Mouse (Mus musculus): ENCODE measurements around the gene Mn1. TPM values are rescaled to one million over a fixed set of nuclear protein-coding genes. Genes with fewer than 3 reads are reported as not detected.

Mn1 gene
- polyA plus RNA-seq, 1 experiment from 2014 or later, result 8.2 TPM

DNA sequence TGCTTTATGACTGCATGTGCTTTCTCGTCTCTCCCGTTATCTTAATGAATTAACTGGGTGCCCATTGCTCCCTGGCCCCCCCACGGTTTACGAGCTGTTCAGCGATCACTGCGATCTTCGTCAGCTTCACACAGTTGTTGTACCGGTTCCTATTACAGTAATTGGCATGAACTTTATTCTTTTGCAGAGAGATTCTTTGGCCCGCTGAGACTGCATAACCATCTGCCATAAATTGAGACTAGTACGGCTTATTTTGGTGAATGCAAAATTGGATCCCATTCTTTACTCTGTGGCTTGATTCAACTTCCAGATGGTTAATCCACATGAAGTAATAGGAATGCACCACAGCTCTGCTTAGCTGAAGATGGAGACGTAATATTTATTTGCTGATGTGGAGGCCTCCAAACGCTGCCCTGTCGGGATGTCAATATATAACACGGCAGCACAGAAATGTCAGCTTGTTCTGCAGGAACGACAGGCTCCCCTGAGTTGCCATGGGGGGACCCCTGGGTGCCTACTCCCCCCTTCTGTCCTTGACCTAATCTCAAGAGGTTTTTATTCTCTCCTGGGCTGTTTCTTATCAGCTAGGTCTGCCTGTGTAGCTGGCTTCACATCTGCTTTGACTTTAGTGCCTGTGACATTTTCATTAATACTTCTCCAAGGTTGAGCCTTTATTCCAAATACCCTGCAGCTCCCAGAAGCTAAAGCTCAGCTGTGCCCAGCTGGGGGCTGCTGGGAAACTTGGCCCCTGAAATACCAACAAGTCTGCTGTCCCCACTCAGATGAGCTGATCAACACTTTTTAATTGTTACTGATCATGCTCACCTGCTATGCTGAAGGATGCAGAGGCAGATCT lies 22.7 kb upstream of the Mn1 start:
- peaks cover 60% of the 10 kb centered on the region for H3K4me1 ChIP-seq
- WGBS, result 22% methylated on average over 15 of the region's 15 CpGs
- peak overlapping the region; percentile 31 for H3K4me3 ChIP-seq
- peak overlapping the region; percentile 50 for H3K9ac ChIP-seq
- ATAC-seq (ENCODE audit: extremely low read depth, insufficient number of reproducible peaks, low FRiP score, low TSS enrichment), result no peak
- no peaks in the 10 kb centered on the region for H3K9me3 ChIP-seq
- peaks cover 24% of the 10 kb centered on the region for H3K27me3 ChIP-seq (replicated peaks)
- H3K36me3 ChIP-seq, result 0 out of 2 replicates have a peak, but pooled peaks cover 4% of the 10 kb centered on the region
- H3K27ac ChIP-seq (replicated peaks), result 0 out of 2 replicates have a peak overlapping the region, but pooled peaks have one; percentile 13
- peak overlapping the region; percentile 66 for H3K4me2 ChIP-seq

DNA sequence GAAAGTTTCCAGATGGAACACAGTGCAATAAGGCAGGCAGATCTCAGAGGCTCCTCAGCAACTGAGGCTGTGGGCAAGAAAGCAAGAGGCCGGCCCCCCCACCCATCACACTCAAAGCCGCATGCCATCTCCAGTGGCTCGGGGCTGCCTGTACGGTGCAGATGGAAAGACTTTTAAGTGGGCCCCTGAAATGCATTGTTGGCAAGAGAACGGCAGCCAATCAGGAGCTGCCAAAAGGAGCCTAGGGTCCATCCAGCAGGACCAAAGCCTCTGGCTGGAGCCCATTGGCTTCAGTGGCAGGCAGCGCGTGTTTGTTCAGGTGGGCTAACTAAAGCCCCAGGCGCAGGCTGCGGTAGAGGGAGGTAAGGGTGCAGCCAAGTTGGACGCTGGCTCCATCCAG lies 21.4 kb upstream of the Mn1 start:
- no peak overlapping the region for H3K4me2 ChIP-seq
- H3K27ac ChIP-seq (replicated peaks), result no peak overlapping the region
- no peak overlapping the region for H3K9ac ChIP-seq
- H3K4me1 ChIP-seq, result peaks cover 51% of the 10 kb centered on the region
- H3K9me3 ChIP-seq, result no peaks in the 10 kb centered on the region
- no peak overlapping the region for H3K4me3 ChIP-seq
- 42% methylated on average over 10 of the region's 10 CpGs for WGBS
- no peaks in the 10 kb centered on the region for H3K36me3 ChIP-seq
- no peak for ATAC-seq (ENCODE audit: extremely low read depth, insufficient number of reproducible peaks, low FRiP score, low TSS enrichment)
- H3K27me3 ChIP-seq (replicated peaks), result peaks cover 34% of the 10 kb centered on the region

DNA sequence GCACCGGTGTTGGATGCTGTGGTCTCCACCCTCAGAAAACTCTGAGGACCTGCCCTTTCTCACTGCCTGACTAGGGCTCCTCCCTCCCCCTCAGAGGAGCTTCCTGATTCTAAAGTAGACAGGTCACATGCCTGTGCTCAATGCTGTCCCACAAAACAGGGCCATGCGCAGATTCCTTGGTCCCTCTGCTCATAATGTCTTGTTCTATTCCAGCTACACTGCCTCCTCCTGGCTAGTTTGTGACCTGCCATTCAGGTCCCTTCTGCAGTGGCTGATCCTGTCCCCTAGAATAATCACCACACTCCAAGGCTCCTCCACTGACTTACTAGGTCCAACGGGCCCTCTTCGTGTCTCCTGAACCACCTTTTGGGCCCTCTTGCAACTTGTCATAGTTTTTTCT lies 21.0 kb upstream of the Mn1 start:
- no peak overlapping the region for H3K4me2 ChIP-seq
- no peaks in the 10 kb centered on the region for H3K36me3 ChIP-seq
- peaks cover 36% of the 10 kb centered on the region for H3K27me3 ChIP-seq (replicated peaks)
- H3K4me1 ChIP-seq, result peaks cover 51% of the 10 kb centered on the region
- no peak overlapping the region for H3K9ac ChIP-seq
- 66% methylated on average over 4 of the region's 4 CpGs for WGBS
- no peak overlapping the region for H3K4me3 ChIP-seq
- no peaks in the 10 kb centered on the region for H3K9me3 ChIP-seq
- H3K27ac ChIP-seq (replicated peaks), result no peak overlapping the region
- ATAC-seq (ENCODE audit: extremely low read depth, insufficient number of reproducible peaks, low FRiP score, low TSS enrichment), result no peak

DNA sequence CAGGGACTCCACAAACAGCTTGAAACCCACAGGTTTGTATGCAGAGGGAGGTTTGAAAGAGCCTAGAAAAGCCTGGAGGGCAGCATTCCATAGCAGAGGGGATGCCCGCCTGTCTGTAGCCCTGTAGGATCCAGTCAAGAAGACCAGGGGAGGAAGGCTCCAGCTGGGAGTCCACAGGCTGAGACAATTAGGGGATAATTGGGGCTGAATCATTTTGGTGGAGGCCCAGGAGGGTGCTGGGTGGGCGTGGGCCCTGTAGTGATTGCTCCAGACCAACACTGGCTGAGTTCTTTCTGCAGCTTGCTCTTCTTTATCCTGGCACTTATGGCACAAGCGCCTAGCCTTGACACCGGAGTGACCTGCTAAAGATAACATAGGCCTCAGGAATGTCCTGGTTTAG lies 18.7 kb upstream of the Mn1 start:
- H3K36me3 ChIP-seq, result no peaks in the 10 kb centered on the region
- no peak overlapping the region for H3K4me3 ChIP-seq
- no peak overlapping the region for H3K27ac ChIP-seq (replicated peaks)
- ATAC-seq (ENCODE audit: extremely low read depth, insufficient number of reproducible peaks, low FRiP score, low TSS enrichment), result no peak
- H3K9me3 ChIP-seq, result no peaks in the 10 kb centered on the region
- WGBS, result 39% methylated on average over 4 of the region's 4 CpGs
- H3K27me3 ChIP-seq (replicated peaks), result peaks cover 36% of the 10 kb centered on the region
- H3K4me1 ChIP-seq, result peaks cover 49% of the 10 kb centered on the region
- H3K4me2 ChIP-seq, result no peak overlapping the region
- H3K9ac ChIP-seq, result no peak overlapping the region

DNA sequence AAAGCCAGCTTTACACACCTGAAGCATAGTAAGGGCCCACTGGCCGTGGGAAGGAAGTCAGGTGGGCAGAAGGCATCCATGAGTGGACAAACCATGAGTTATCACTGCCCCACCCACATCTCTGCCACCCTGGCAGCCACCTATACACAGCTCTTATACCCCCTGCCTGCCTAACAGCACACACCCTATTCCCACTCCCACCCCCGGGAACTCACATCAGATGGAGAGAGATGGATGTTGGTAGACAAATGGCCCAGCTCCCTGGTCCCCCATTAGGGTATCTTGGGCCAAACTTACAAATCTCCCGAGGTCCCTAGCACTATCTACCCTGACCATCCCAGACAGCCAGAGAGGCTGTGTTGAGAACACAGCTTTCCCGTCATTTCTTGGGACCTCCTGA lies 17.9 kb upstream of the Mn1 start:
- no peaks in the 10 kb centered on the region for H3K36me3 ChIP-seq
- no peak overlapping the region for H3K4me3 ChIP-seq
- H3K9me3 ChIP-seq, result no peaks in the 10 kb centered on the region
- H3K9ac ChIP-seq, result no peak overlapping the region
- ATAC-seq (ENCODE audit: extremely low read depth, insufficient number of reproducible peaks, low FRiP score, low TSS enrichment), result no peak
- peaks cover 37% of the 10 kb centered on the region for H3K27me3 ChIP-seq (replicated peaks)
- H3K4me1 ChIP-seq, result peaks cover 41% of the 10 kb centered on the region
- 50% methylated on average over 4 of the region's 4 CpGs for WGBS
- no peak overlapping the region for H3K27ac ChIP-seq (replicated peaks)
- no peak overlapping the region for H3K4me2 ChIP-seq

DNA sequence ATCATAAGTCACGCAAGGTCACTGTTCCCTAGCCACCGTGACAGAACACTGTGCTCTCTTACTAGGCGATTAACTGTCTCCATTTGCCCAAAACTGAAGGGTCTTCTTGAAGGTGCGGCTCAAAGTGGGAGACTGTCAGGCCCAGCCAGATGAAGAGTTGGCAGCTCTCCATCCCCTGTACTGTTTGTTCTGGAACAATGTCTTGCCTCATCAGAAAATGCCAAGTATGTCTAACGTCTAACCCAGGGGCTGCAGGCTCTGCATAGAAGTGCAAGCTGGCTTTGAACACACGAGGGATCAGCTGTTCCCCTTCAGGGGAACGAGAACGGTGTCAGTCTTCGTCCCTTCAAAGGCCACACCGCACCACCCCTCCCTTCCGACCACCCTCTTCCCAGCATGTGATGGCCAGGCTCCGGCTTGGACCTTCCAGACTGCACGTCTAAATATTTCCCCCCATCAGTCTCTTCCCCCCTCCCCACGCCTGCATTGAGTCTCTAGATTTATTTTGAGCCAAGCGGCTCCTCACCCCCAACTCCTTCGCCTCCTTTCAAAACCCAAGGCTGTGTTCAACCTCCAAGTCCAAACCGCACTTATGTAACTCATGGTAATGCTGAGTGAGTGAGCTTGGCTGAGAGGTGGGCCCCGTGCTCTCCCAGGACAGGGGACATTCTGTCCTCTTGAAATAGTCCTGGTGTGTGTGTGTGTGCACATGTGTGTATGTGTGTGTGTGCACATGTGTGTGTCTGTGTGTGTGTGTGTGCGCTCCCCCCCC lies 15.1 kb upstream of the Mn1 start:
- Histone ChIP-seq H3K27ac (replicated peaks) (no peak overlapping the region), H3K9ac (no peak overlapping the region), H3K4me1 (peaks cover 19% of the 10 kb centered on the region), H3K4me3 (no peak overlapping the region), H3K4me2 (no peak overlapping the region), H3K9me3 (no peaks in the 10 kb centered on the region), H3K27me3 (replicated peaks) (peaks cover 42% of the 10 kb centered on the region), H3K36me3 (no peaks in the 10 kb centered on the region)
- WGBS, result 72% methylated on average over 19 of the region's 19 CpGs
- no peak for ATAC-seq (ENCODE audit: extremely low read depth, insufficient number of reproducible peaks, low FRiP score, low TSS enrichment)

DNA sequence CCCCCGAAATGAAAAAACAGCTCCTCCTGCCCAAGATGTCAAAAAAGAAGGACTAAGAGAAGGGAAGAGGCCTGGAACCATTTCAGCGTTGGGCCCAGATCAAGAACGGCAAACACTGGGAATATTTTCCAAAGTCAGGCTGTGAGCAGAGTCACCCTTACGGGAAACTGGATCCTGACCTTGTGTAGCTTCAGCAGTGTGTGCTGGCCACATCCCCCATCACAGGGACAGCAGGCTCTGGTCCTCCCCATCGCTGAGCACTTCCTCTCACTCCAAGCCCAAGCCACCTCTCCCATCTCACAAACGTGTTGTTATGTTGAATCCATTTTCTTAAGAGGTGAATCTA lies 14.5 kb upstream of the Mn1 start:
- Histone ChIP-seq H3K27me3 (replicated peaks) (peaks cover 40% of the 10 kb centered on the region), H3K9me3 (no peaks in the 10 kb centered on the region), H3K27ac (replicated peaks) (no peak overlapping the region), H3K36me3 (no peaks in the 10 kb centered on the region), H3K4me2 (no peak overlapping the region), H3K9ac (no peak overlapping the region), H3K4me3 (no peak overlapping the region), H3K4me1 (peaks cover 19% of the 10 kb centered on the region)
- no peak for ATAC-seq (ENCODE audit: extremely low read depth, insufficient number of reproducible peaks, low FRiP score, low TSS enrichment)
- WGBS, result 81% methylated on average over 6 of the region's 6 CpGs

DNA sequence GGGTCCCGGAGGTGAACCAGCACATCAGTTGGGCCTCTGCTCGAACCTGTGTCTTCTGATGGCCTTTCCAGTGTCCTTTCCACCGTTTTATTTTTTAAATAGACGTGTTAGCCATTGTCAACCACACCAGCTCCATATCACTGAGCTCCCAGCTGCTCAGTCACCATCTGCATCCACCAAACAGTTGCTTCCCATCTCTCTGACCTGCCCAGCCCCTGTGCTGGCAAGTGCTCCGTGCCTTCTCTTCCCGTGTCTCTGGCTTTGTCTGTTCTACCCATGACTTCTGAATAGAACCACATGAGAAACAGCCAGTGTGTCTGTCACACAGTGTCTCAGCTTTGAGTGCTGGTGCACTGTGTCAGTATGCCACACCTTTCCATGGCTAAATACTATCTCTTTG lies 12.4 kb upstream of the Mn1 start:
- no peak for ATAC-seq (ENCODE audit: extremely low read depth, insufficient number of reproducible peaks, low FRiP score, low TSS enrichment)
- Histone ChIP-seq H3K9ac (no peak overlapping the region), H3K9me3 (no peaks in the 10 kb centered on the region), H3K4me3 (no peak overlapping the region), H3K27me3 (replicated peaks) (peaks cover 30% of the 10 kb centered on the region), H3K27ac (replicated peaks) (no peak overlapping the region), H3K36me3 (no peaks in the 10 kb centered on the region), H3K4me2 (no peak overlapping the region), H3K4me1 (peaks cover 34% of the 10 kb centered on the region)
- 74% methylated on average over 6 of the region's 6 CpGs for WGBS

DNA sequence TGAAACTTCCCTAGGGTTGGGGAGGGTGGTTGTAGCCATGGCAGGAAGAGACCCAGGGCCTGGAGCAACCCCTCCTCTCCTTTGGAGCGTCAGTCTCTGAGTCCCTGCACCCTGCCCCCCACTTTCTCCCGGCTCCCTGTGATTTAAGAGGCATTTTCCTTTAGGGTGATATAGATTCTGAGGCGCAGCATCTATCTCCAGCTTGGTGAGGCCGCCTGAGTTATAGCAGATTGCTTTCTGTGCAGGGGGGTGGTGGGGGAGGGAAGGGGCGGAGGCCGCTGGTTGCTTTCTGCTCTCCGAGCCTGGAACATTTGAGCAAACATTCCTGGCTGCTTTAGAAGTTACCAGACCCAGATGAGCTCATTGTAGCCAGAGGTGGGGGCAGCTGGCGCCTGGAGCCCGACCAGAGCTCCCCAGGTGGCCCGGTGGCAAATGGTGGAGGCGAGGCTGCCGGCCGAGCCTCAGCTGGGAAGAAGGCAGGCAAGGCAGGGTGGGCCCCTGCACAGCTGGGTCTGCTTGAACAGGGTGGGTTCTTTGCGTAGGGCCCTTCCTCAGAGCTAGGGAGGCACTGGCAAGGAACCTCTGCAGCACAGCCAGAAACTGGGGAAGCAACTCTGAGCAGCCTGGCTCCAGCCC lies 8.6 kb upstream of the Mn1 start:
- Histone ChIP-seq H3K4me1 (peaks cover 31% of the 10 kb centered on the region), H3K9me3 (no peaks in the 10 kb centered on the region), H3K36me3 (no peaks in the 10 kb centered on the region), H3K27ac (replicated peaks) (peak overlapping the region; percentile 77), H3K4me3 (no peak overlapping the region), H3K27me3 (replicated peaks) (peaks cover 33% of the 10 kb centered on the region), H3K9ac (peak overlapping the region; percentile 52; the same call in 1 of the 2 replicates), H3K4me2 (peak overlapping the region; percentile 49)
- ATAC-seq (ENCODE audit: extremely low read depth, insufficient number of reproducible peaks, low FRiP score, low TSS enrichment), result no peak
- 10% methylated on average over 14 of the region's 14 CpGs for WGBS

DNA sequence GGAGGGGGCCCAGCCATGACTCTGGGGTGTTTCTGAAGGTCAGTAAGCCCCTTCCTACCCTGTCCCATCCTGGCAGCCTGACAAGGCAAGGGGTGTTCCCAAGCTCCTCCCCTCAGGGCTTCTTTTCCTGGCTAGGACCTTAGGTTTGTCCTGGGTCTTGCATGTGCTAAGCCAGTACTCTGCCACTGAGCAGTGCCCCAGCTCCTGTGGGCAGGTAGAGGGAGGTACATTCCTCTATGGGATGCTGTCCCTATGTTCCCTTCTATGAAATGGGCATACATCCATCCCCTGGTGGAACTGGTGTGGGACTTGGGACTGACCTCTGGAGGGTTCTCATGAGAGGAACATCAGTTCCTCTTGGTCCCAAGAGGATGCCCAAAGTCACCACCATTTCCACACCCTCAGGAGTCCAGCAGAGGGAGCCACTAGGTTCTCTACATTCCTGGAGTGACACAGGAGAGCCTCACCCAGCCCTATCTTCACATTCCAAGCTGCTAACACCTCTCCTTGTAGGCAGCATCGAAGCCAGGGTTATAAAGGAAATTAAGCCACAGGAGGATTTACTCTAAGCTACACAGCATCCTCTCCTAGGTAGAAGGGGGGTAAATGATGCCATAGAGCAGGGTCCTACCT lies 7.6 kb upstream of the Mn1 start:
- Histone ChIP-seq H3K4me1 (peaks cover 38% of the 10 kb centered on the region), H3K27ac (replicated peaks) (peak overlapping the region; percentile 77; the same call in 1 of the 2 replicates), H3K36me3 (no peaks in the 10 kb centered on the region), H3K27me3 (replicated peaks) (peaks cover 35% of the 10 kb centered on the region), H3K4me3 (no peak overlapping the region), H3K9ac (0 out of 2 replicates have a peak overlapping the region, but pooled peaks have one; percentile 11), H3K4me2 (no peak overlapping the region), H3K9me3 (no peaks in the 10 kb centered on the region)
- ATAC-seq (ENCODE audit: extremely low read depth, insufficient number of reproducible peaks, low FRiP score, low TSS enrichment), result no peak
- 0% methylated on average over 1 of the region's 1 CpGs for WGBS

DNA sequence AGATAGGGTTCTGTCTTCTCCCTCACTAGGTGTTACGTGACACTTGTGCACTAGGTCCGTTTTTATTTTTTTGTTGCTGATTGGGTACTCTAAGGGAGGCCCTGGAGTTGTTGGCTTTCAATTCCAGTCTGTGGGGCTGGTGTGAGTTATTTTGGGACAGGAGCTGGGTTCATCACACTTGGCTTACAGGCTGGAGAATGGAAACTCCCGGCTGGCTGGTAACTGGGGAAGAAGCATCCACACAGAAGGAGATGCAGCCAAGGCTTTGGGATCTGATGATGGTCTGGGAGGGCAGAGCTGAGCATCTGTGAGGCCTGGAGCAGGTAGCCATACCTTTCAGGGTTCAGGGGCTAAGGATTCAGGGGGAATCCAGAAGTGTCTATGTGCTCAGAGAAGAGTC lies 6.5 kb upstream of the Mn1 start:
- no peak for ATAC-seq (ENCODE audit: extremely low read depth, insufficient number of reproducible peaks, low FRiP score, low TSS enrichment)
- WGBS, result 47% methylated on average over 3 of the region's 3 CpGs

More for the DNA sequence above, 6.5 kb upstream of the Mn1 start:
- no peaks in the 10 kb centered on the region for H3K9me3 ChIP-seq
- H3K4me1 ChIP-seq, result peaks cover 48% of the 10 kb centered on the region
- H3K36me3 ChIP-seq, result no peaks in the 10 kb centered on the region
- H3K4me2 ChIP-seq, result no peak overlapping the region
- peak overlapping the region; percentile 59; the same call in 1 of the 2 replicates for H3K9ac ChIP-seq
- no peak overlapping the region for H3K27ac ChIP-seq (replicated peaks)
- no peak overlapping the region for H3K4me3 ChIP-seq
- H3K27me3 ChIP-seq (replicated peaks), result peaks cover 34% of the 10 kb centered on the region

Measured in heart, embryonic 13.5 days (tissue).